Mouse (Mus musculus) MEL-GATA-1-ER (cell line): ENCODE data around the gene Ctdnep1.
A peak's percentile ranks its signal among the peaks of the same experiment; 100 is the strongest.
"Not testable (repeated sequence)": the region's sequence is repeated elsewhere in the genome, so short reads cannot be mapped to it uniquely, and the experiment has no call there.

ENCODE experiments used
- DNase-seq: peaks from one replicate; pipeline ENCODE4 v3.0.0-alpha.2; 2012; ENCODE audit warnings: low read depth; ENCODE audit errors: extremely low read depth

Ctdnep1 gene

DNA sequence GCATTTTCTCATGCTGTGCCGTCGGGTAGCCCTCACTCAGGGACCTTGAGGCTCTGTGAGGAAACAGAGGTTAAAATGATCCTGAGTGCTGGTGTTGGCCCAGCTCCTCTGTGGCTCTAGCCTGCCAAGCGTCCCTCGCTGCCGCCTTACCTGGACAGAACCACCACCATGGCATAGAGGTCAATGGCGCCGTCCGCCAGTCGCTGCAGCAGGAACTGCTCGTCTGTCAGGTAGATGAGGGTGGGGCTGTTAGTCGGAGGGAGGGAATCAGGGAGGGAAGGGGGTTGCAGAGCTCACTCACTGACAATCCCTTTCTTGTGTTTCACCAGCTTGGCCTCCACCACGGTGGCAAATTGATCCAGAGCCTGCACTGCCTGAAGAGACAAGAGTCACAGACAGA is 29.6 kb downstream of the Ctdnep1 start:
- no peak for DNase-seq

DNA sequence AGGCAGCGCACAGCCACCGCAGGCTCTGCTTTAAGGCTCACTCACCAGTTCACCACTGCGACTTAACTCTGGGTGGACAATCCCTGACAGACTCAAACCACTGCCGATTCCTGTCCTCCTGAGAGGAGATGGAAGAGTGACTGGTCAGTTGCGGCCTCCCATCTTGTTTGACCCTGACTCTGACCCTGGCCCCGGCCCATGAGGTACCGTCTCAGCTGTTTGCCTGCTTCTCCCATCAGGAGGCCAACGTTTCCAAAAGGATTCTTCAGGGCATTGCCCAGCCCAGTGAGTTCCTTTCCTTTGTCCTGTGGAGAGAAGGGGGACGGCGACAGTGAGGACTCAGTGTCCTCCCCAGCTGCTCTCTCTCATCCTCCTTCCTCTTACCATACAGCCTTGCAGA is 30.0 kb downstream of the Ctdnep1 start:
- no peak for DNase-seq

DNA sequence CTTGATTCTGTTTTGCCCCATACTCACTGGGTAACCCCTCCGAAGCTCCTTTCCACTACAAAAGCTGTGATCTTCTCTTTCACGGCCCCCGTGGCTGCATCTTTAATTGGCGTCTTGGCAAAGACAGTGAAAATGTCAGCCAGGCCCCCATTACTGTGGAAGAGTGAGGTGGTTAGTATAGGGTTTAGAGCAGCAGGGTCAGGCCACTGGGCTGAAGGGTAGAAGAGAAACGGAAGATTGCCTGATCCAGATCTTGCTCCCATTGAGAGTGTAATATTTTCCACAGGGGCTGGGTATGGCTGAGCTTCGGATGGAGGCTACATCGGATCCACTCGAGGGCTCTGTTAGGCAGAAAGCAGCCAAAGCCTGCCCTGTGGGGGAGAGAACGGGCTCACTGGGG is 32.0 kb downstream of the Ctdnep1 start:
- DNase-seq = no peak

DNA sequence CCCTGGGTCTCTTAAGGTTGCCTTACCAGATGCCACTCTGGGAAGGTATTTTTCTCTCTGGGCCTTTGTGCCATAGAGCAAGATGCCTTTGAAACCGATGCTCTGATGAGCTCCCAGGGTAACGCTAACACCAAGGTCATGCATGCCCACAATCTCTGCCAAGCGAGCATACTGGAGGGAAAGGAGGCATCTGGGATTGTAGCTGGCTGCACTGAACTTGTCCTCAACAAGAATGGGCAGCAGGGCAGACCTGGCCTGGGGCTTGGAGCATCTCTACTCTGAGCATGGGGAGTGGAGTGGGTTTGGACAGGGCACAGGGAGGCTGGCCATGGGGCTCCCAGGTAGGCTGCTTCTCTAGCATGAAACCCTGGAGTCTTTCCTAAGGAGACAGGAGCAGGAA is 32.5 kb downstream of the Ctdnep1 start:
- no peak for DNase-seq

DNA sequence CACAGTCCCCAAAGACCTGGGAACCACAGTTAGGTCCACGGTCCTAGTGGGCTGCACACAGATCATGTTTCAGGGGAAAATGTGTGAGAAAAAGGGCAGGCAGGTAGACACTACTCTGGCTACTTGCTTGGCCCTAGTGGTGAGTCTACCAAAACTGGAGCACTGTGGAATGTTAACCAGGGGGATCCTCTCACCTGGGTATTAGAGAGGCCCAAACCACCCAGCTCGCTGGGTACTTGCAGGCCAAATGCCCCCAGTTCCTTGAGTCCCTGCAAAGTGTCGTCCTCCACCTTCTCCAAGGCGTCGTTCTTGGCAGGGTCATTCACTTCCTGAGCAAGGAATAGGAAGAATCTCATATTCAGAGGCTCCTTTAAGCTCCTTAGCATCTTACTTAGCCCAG is 33.1 kb downstream of the Ctdnep1 start:
- no peak for DNase-seq

DNA sequence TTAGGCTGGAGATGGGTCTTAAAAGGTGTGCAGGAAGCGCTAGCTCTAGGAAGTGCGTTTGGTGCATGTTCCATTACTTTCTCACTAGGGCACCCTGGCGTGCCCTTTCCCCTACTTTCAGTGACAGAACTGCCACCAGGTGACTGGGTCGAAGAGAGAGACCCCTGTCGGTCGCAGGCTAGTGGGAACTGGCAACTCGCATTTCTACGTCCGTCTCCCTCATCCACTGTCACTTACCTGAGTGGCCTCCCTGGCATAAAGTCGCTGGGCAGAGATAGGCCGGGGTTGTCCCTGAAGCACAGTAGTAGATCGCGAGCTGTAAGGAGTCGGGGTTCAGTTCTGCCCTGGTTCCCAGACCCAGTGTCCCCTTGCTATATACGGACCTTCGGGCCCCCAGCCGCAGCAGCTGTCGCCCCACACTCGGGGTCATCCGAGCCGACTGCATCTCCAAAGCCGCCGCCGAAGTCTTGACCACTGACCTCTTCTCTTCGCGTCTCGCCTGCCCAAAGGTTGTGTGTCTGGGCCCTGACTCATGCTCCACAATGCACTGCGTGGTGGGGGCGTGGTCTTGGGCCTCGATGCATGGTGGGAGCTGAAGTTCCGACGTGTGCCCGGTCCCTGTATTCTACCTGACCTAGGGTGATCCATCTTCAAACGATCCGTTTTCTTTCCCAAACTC is 34.1 kb downstream of the Ctdnep1 start, which contains the start of gene Acadvl:
Acadvl (minus strand) TSS at position 532 of the 679 bp plus-strand sequence.
- no peak for DNase-seq

DNA sequence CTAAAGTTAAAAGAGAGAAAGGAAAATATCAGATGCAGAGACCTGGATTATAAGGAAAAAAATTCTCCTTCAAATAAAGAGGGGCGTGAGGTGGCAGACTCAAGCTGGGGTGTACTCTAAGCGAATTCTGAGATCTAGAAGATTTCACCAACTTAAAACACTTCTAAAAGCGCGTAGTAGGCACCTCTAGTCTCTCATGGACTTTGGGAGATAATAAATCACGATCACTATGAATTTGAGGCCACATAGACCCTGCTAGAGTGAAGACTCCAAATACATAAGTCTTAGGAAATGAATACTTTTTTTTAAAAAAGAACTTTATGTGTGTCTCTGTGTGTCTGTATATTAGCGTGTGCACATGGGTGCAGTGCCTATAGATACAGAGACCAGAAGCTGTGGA is 34.7 kb downstream of the Ctdnep1 start:
- no peak for DNase-seq

DNA sequence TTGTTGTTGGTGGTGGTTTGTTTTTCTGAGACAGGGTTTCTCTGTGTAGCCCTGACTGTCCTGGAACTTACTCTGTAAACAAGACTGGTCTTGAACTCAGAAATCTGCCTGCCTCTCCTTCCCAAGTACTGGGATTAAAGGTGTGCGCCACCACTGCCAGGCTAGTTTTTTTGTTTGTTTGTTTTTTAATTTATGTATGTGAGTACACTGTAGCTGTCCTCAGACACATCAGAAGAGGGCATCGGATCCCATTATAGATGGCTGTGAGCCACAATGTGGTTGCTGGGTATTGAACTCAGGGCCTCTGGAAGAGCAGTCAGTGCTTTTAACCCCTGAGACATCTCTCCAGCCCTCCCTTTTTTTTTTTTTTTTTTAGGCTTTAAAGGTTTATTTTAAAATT is 35.2 kb downstream of the Ctdnep1 start:
- not testable (repeated sequence) for DNase-seq

DNA sequence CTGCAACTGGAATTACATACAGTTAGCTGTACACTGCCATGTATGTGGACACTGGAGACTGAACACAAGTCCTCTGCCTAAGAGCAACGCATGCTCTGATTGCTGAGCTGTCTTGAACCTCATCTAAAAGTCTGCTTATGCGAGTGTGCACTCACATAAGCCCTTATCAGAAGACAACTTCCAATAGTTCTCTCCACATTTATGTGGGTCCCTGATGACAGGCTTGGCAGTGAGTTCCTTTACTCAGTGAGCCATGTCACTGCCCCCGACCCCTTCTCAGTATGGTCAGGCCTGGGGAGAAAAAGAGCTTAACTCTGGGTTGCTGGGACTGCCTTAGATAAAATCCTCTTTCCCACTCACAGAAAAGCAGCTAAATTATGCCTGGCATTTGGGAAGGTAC is 35.7 kb downstream of the Ctdnep1 start, which contains the start of gene Dlg4:
Dlg4 (plus strand) TSS at position 274 of the 400 bp plus-strand sequence.
- DNase-seq = no peak

DNA sequence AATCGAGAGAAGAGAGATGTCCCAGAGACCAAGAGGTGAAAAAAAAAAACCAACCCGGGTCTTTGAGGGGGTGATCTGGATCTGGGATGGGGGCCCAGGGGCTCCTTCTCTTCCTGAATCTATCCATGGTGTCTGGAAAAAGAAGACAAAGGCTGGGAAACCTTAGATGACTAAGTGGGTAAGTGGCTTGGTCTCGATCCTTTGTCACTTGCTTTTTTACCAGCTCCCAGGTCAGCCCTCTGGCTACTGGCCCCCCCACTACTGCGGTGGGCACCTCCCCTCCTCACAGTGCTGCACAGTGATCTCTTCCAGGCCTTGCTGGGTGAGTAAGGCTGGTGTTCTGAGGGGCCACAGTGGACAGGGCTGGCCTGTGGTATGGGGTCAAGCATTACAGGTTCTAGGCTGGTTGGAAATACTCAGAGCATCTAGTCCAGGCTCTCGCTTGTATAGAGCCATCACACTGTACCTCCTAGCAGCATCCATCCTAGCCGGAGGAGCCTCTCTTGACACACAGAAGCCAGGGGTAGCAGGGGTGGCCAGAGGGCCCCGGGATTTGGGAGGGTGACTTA is 36.3 kb downstream of the Ctdnep1 start:
- DNase-seq = no peak

DNA sequence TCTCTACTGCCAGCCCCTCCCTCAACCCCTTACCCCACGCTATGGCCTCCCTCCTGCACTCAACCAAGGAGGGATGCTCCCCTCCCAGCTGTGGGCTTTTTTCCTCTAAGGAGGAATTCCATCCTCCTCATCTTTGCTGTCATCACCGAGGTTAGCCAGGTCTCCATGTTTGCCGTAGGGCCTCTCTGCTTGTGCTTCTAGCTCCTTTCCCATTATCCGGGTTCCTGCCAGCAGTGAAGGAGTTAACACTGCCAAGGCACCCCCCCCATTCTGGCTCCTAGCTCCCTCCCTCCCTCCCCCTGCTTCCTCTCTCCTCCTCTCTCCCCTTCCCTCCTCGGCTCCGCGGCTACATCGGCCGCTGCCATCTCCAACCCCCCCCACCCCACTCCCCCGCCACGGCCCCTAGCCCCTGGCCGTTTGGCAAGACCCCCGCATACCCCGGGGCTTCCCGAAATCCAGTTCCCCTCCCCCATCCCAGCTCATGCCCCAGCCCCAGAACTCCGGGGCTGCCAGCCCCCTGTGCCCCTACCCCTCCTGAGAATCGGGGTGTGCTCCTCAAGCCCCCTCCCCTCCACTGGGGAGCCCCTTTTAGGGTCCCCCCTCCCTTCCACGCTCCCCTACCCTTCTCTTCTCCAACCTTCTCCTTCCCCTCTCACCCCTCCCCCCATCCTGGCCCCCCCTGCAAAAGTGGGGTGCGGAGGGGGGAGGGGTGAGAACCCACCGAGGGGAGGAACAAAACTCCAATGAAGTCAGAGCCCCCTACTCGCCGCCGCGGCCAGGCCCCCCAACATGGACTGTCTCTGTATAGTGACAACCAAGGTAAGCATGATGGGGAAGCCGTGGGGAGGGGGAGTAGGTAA is 37.4 kb downstream of the Ctdnep1 start:
- no peak for DNase-seq

DNA sequence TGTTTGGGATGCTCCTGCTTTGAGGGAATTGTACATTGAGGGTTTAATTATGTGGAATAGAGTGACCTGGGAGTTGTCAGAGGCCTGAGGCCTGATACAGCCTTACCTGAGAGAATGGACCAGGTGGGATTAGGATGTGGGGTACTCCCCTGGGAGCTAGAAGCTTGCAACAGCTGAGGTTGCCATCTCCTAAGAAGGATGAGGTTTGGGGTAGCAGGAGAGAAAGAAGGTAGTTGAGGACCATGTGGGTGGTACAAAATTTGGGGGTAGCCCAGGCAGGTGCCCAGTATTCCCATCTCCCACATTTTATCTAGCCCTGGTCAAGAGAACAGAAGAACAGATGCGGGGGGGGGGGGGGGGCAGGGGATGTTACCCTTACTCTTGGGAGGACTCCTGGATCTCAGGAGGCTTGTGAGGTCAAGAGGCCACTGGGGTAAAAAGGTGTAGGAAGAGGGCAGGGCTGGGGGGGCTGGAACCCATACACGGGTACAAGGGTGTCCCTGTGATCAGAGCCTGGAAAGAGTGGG is 38.6 kb downstream of the Ctdnep1 start:
- DNase-seq = no peak

DNA sequence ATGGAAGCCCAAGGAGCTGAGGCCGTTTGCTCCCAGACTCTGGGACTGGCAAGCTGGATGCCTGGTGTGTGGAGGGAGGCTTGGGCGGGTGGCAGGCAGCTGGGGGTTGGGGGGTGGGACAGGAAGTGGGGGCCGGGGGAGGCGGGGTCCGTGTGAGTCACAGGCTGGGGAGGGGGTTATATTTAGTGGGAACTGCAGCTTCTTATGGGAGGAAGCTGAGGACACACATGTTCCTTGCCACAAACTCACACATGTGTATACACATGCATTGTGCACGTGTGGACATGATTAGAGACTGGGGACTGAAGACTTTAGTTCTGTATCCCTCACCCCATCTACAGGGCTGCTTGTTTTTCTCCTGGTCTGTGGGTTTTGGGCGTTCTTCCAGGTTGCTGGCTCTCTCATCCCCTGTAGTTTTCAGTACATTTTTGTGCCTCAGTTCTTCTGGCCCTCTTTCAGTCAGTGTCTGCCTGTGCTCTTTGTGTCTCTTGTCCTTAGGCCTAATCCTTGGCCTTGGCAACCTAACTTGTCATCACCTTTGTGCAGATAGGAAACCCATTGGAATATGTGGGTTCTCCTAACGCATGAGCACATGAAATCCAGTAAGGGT is 39.2 kb downstream of the Ctdnep1 start:
- DNase-seq = no peak

DNA sequence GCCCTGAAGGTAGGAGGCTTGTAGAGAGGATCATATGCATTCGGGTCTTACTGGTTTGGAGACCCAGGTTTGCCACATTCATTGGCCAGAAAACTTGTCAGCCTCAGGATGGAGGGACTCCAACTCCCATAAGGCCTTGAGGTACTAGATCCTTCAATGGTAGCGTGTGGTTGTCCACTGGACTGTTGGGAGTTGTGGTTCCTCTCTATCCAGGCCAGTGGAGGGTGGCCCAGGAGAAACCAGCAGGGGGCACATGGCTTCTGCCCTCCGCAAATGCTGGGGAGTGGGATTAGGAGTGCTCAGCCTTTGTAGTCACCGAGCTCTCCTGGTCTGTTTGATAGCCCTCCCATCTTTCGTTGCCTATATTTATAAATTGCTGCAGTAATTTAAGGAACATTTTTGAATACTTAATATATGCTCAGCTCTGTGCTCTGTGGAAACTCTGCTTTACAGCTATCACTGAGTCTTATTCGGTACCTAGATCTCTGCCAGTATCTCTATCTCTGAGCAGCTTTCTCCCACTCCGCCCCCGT is 39.8 kb downstream of the Ctdnep1 start:
- DNase-seq = peak; percentile 85

DNA sequence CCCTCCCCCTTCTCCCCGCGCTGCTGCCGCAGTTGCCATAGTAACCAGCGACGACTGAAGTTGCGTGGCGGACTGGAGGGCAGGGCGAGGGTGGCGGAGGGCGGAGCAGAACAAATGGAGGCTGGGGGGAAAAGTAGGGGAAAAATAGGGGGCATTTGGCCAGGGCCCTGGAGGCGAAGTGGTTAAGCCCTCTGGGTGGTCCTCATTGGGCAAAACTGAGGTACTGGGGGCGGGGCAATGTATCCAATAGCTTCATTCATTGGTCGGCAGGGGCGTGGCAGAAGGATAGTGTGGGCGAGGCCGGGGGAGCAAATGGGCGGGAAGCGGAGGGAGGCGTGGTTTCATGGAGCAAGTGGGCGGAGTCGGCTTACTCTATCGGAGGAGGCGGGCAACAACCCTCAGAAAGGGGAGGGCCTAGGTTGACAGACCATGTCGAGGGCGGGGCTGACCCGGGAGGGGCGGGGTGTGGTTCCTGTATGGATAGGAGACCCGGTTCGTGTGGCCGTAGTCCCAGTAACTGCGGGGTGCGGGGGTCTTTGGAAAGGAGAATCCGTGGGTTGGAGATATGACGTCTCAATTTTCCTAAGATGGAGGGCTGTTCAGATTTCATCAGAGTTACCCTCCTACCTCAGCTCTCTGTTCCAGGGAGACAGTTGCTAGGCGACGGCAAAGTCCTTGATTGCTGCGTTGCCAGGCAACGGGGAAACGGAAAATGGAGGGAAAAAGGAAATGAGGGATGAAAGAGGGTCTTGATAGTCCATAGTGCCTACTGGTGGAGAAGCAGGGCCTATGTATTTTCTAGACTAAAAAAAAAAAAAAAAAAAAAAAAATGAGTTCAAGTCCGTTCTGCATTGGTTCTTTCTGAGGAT is 40.5 kb downstream of the Ctdnep1 start:
- DNase-seq = peak; percentile 82

DNA sequence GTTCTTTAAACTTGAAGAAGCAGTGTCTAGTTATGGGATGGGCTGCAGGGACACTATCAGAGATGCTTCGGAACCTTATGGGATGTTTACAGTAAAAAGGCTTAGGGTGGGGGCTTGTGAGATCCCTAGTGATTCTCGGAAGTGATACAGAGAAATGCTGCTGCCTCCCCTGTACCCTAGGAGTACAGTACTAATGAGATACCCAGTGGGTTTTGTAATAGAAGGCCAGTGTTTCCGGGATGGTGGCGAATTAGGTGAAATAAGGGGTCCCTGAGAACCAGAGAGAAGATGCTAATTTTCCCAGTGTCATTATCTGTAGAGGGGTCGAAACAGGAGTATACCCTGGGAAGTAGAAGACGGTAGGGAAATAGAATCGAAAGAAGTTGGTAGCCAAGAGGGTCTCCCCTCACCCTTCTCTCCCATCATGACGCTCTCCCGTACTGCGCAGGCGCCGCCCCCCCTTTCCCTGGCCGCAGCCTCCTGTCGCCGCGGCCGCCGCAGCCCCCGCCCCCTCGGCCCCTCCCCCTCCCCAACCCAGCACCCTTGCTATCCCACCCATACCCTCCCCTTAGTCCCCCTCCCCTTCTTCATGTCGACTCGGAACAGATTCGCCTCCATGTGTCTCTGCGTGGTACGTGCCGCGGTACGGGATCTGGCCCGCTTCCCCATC is 42.7 kb downstream of the Ctdnep1 start:
- no peak for DNase-seq

DNA sequence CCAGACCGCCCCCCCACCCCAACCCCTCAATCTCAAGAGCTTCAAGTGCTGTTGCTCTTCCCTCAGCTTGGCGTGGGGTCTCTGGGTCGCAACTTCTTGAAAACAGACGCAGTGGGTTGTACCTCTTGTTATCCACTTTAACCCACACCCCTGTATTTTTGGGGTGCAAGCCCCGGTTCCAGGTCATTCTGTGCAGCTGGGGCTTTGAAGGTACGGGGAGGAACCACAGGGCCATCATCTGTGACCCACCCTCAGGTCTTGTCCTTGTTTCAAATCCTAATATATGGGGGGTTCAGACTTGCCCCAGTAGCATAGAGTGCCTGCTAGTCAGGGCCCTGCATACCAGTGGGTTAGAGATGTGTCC is 43.2 kb downstream of the Ctdnep1 start:
- DNase-seq = no peak

DNA sequence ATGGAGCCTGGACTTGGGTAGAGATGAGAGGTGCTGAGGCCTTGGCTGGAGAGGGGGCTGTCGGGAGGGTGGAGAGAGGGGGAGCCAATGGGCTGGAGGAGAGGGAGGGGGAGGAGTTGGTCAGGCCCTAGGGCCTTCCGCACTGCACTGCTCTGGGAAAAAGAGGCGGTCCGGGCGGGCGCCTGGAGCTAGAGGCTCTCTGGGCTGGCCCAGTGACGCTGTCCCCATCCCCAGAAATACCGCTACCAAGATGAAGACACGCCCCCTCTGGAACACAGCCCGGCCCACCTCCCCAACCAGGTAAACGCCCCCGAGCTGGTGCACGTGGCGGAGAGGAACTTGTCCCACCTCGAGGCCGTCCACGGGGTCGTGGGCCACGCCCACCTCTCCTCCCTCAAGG is 45.7 kb downstream of the Ctdnep1 start:
- no peak for DNase-seq

DNA sequence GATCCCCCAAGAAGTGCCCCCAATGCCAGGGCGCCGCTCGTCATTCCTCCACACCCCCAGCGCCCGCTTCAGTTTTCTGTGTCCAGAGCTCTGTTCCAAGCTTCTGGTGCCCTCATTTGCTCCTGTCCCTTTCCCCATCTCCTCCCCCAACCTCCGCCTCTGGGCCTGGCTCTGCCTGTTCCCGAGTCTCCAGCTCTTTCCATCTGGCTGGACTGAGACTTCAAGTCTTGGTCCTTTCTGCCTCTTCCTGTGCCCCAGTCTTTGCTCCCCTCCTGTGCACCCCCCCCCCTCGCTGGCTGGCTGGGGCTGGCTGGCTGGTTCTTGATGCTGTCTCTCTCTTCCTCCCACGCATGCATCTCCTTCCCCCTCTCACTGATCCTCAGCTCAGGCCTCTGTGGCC is 46.4 kb downstream of the Ctdnep1 start:
- no peak for DNase-seq
